Comparison of ENCODE assay signal across 21 mouse cellular contexts in the genomic region with DNA sequence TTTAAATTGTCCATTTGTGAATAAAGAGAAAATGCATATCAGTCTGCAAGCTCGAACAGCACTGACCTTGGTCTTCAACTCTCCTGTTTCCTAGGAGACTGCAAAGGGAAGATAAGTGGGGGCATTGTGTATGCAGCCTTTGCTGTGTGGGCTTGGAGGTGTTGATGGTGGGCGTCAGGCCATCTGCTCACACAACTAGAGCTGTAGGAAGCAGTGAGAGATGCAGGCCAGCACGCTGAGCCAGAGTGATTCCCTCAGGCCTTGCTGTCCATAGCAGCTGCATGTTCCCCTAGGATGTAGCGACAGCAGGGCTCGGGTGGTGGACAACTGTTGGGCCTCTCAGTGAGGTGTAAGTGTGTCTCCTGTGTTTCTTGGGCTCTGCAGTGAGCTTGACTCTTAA. TPM values are rescaled to one million over a fixed set of nuclear protein-coding genes. Genes with fewer than 3 reads are reported as not detected.
A peak's percentile ranks its signal among the peaks of the same experiment; 100 is the strongest.
DNase-seq lines count a peak whose midpoint lies in the region; ATAC-seq and TF ChIP-seq lines count a peak whose summit lies in the region.
"Had no signal": no experiment of that assay in that cellular context is flagged by ENCODE, and none has a peak within 500 bp of the region (broad histone marks: within the 10 kb centered on the region; RNA-seq: fewer than 3 reads in every experiment).

No protein-coding gene starts in this region.

- no peaks in the 10 kb centered on the region for H3K27me3 ChIP-seq in hindbrain, postnatal 0 days (ENCODE audit: insufficient read depth, low read length)
- no peaks in the 10 kb centered on the region for H3K27me3 ChIP-seq in neural tube, embryonic 15.5 days (replicated peaks)
- H3K27me3 ChIP-seq: hindbrain, embryonic 15.5 days had no signal

- H3K27ac ChIP-seq in hindbrain, postnatal 0 days = no peak overlapping the region
- H3K27ac ChIP-seq in neural tube, embryonic 15.5 days (replicated peaks) = no peak overlapping the region
- H3K27ac ChIP-seq: embryonic facial prominence, embryonic 12.5 days; hindbrain, embryonic 15.5 days; limb, embryonic 10.5 days; liver, embryonic 14.5 days; midbrain, embryonic 10.5 days had no signal

- intact Hi-C loops in left cerebral cortex, postnatal 14 days (cut with DNase I) = no loop called here

- H3K4me2 ChIP-seq in hindbrain, postnatal 0 days (ENCODE audit: low read depth, low read length) = no peak overlapping the region
- H3K4me2 ChIP-seq in neural tube, embryonic 15.5 days = no peak overlapping the region
- H3K4me2 ChIP-seq: embryonic facial prominence, embryonic 12.5 days; hindbrain, embryonic 15.5 days had no signal

- H3K4me3 ChIP-seq in hindbrain, postnatal 0 days (ENCODE audit: low read length) = no peak overlapping the region
- no peak overlapping the region for H3K4me3 ChIP-seq in neural tube, embryonic 15.5 days (replicated peaks)
- H3K4me3 ChIP-seq: embryonic facial prominence, embryonic 12.5 days; hindbrain, embryonic 15.5 days; limb, embryonic 10.5 days; midbrain, embryonic 10.5 days; myocyte had no signal

- H3K9ac ChIP-seq in hindbrain, postnatal 0 days (replicated peaks; ENCODE audit: low read length) = no peak overlapping the region
- H3K9ac ChIP-seq in neural tube, embryonic 15.5 days (replicated peaks) = no peak overlapping the region
- H3K9ac ChIP-seq: embryonic facial prominence, embryonic 12.5 days; hindbrain, embryonic 15.5 days; liver, embryonic 14.5 days had no signal

- no peaks in the 10 kb centered on the region for H3K9me3 ChIP-seq in hindbrain, postnatal 0 days (ENCODE audit: low read length)
- no peaks in the 10 kb centered on the region for H3K9me3 ChIP-seq in neural tube, embryonic 15.5 days (replicated peaks)
- H3K9me3 ChIP-seq: embryonic facial prominence, embryonic 12.5 days; hindbrain, embryonic 15.5 days; limb, embryonic 10.5 days; midbrain, embryonic 10.5 days had no signal

- no peak for ATAC-seq in hindbrain, postnatal 0 days
- ATAC-seq in neural tube, embryonic 15.5 days (ENCODE audit: low FRiP score) = no peak

- H3K36me3 ChIP-seq in hindbrain, postnatal 0 days (ENCODE audit: insufficient read depth, low read length) = no peaks in the 10 kb centered on the region
- no peaks in the 10 kb centered on the region for H3K36me3 ChIP-seq in neural tube, embryonic 15.5 days
- H3K36me3 ChIP-seq: embryonic facial prominence, embryonic 12.5 days; hindbrain, embryonic 15.5 days; limb, embryonic 10.5 days; midbrain, embryonic 10.5 days had no signal

- DNase-seq in layer of hippocampus, adult 11-12 months (ENCODE audit: low spot score) = peak; percentile 69
- no peak for DNase-seq in layer of hippocampus, adult 9-10 months (ENCODE audit: low spot score)
- DNase-seq in layer of hippocampus, adult 8-10 months (ENCODE audit: low spot score in 2 of 2) = peak; percentile 76 to 78
- peak; percentile 75 to 85 for DNase-seq in left cerebral cortex, postnatal 14 days (ENCODE audit: low spot score in 2 of 2)
- DNase-seq in right cerebral cortex, postnatal 36 days (ENCODE audit: low spot score in 2 of 2) = peak; percentile 80 to 87
- no peak for DNase-seq in Muller cell, postnatal 12 days (ENCODE audit: inconsistent ontology term)
- DNase-seq in hindbrain, postnatal 0 days (ENCODE audit: low spot score) = no peak
- DNase-seq: adrenal gland, postnatal 10 days; B cell, adult 2 months; cerebellum, postnatal 10 days; kidney, adult 9 months; lung, postnatal 10 days had no signal

- H3K4me1 ChIP-seq in hindbrain, postnatal 0 days (ENCODE audit: insufficient read depth, low read length) = no peaks in the 10 kb centered on the region
- no peaks in the 10 kb centered on the region for H3K4me1 ChIP-seq in neural tube, embryonic 15.5 days
- H3K4me1 ChIP-seq: embryonic facial prominence, embryonic 12.5 days; hindbrain, embryonic 15.5 days; limb, embryonic 10.5 days had no signal

- TF ChIP-seq CTCF in hindbrain, postnatal 0 days (IDR thresholded peaks at IDR 0.05; ENCODE audit: low read depth) = no peak

- WGBS in hindbrain, postnatal 0 days = 36% methylated on average over 5 of the region's 5 CpGs
- 44% methylated on average over 5 of the region's 5 CpGs for WGBS in neural tube, embryonic 15.5 days

RNA-seq across cellular contexts. Expression of gene Ppie, which starts 13.2 kb away (rescaled TPM):
- 10 to 100 TPM; 20.0 to 23.1 (median 20.4) TPM for total RNA-seq in layer of hippocampus, adult 8-10 months (2022)
- 10 to 100 TPM; 20.7 to 22.6 TPM for total RNA-seq in left cerebral cortex, postnatal 14 days (2021)
- total RNA-seq in hindbrain, postnatal 0 days (2014; rRNA removed) = 22.0 and 39.5 TPM in 2 replicates
- 44.4 and 49.7 TPM in 2 replicates for polyA plus RNA-seq in hindbrain, postnatal 0 days (2015; fragmentation: Nextera tagmentation; extraction: Ambion mirVana)
- 50.4 and 66.1 TPM in 2 replicates for polyA plus RNA-seq in neural tube, embryonic 15.5 days (2015; fragmentation: Nextera tagmentation; extraction: Ambion mirVana)

RNA-seq across cellular contexts. Expression of gene Hpcal4, which starts 30.1 kb away (rescaled TPM):
- 100 to 1,000 TPM; 374 to 501 (median 436) TPM for total RNA-seq in layer of hippocampus, adult 8-10 months (2022)
- 100 to 1,000 TPM; 350 to 371 TPM for total RNA-seq in left cerebral cortex, postnatal 14 days (2021)
- total RNA-seq in hindbrain, postnatal 0 days (2014; rRNA removed) = 32.1 and 46.3 TPM in 2 replicates
- 37.2 and 43.8 TPM in 2 replicates for polyA plus RNA-seq in hindbrain, postnatal 0 days (2015; fragmentation: Nextera tagmentation; extraction: Ambion mirVana)
- polyA plus RNA-seq in neural tube, embryonic 15.5 days (2015; fragmentation: Nextera tagmentation; extraction: Ambion mirVana) = 33.2 and 34.4 TPM in 2 replicates
- total RNA-seq: granulocyte monocyte progenitor cell, adult 5-6 weeks had no signal
- polyA plus RNA-seq: liver, embryonic 14.5 days; myocyte had no signal

RNA-seq across cellular contexts. Expression of gene Oxct2b, which starts 36.9 kb away (rescaled TPM):
- under 1 TPM in 2 of 4 experiments, not detected in 2; 0.19 to 0.26 TPM for total RNA-seq in layer of hippocampus, adult 8-10 months (2022)
- under 1 TPM in 1 of 2 experiments, not detected in 1; 0.30 TPM for total RNA-seq in left cerebral cortex, postnatal 14 days (2021)
- total RNA-seq in hindbrain, postnatal 0 days (2014; rRNA removed) = 0.16 and 0.75 TPM in 2 replicates
- polyA plus RNA-seq in hindbrain, postnatal 0 days (2015; fragmentation: Nextera tagmentation; extraction: Ambion mirVana) = 0.60 and 0.93 TPM in 2 replicates
- 0.68 and 0.77 TPM in 2 replicates for polyA plus RNA-seq in neural tube, embryonic 15.5 days (2015; fragmentation: Nextera tagmentation; extraction: Ambion mirVana)
- total RNA-seq: adrenal gland, postnatal 10 days had no signal
- polyA plus RNA-seq: heart, embryonic 16.5 days; limb, embryonic 10.5 days; liver, embryonic 14.5 days; myocyte had no signal

RNA-seq across cellular contexts. Expression of gene Bmp8b, which starts 48.0 kb away (rescaled TPM):
- total RNA-seq in layer of hippocampus, adult 8-10 months (2022) = under 1 TPM in 3 of 4 experiments, not detected in 1; 0.18 to 0.40 (median 0.27) TPM
- under 1 TPM; 0.24 to 0.40 TPM for total RNA-seq in left cerebral cortex, postnatal 14 days (2021)
- total RNA-seq in hindbrain, postnatal 0 days (2014; rRNA removed) = 0.42 and 0.47 TPM in 2 replicates
- polyA plus RNA-seq in hindbrain, postnatal 0 days (2015; fragmentation: Nextera tagmentation; extraction: Ambion mirVana) = 0.29 and 0.43 TPM in 2 replicates
- 0.38 and 0.43 TPM in 2 replicates for polyA plus RNA-seq in neural tube, embryonic 15.5 days (2015; fragmentation: Nextera tagmentation; extraction: Ambion mirVana)
- total RNA-seq: adrenal gland, postnatal 10 days; granulocyte monocyte progenitor cell, adult 5-6 weeks had no signal

RNA-seq across cellular contexts. Expression of gene Nt5c1a, which starts 48.3 kb away (rescaled TPM):
- total RNA-seq in layer of hippocampus, adult 8-10 months (2022) = 10 to 100 TPM; 14.5 to 16.8 (median 15.6) TPM
- 10 to 100 TPM; 10.1 to 11.0 TPM for total RNA-seq in left cerebral cortex, postnatal 14 days (2021)
- 0.79 and 2.1 TPM in 2 replicates for total RNA-seq in hindbrain, postnatal 0 days (2014; rRNA removed)
- 0.39 and 0.53 TPM in 2 replicates for polyA plus RNA-seq in hindbrain, postnatal 0 days (2015; fragmentation: Nextera tagmentation; extraction: Ambion mirVana)
- polyA plus RNA-seq in neural tube, embryonic 15.5 days (2015; fragmentation: Nextera tagmentation; extraction: Ambion mirVana) = 0.17 TPM in 1 of 2 replicates, not detected in the other
- total RNA-seq: granulocyte monocyte progenitor cell, adult 5-6 weeks had no signal
- polyA plus RNA-seq: embryonic facial prominence, embryonic 12.5 days; limb, embryonic 10.5 days; liver, embryonic 14.5 days; midbrain, embryonic 10.5 days; myocyte had no signal

Comparison
In these comparisons a context has a peak if more than half of its experiments do, and no peak if none do; other contexts are left out.
1. DNase-seq: peak in layer of hippocampus, adult 11-12 months (single experiment), layer of hippocampus, adult 8-10 months (2 of 2), left cerebral cortex, postnatal 14 days (2 of 2) and right cerebral cortex, postnatal 36 days (2 of 2); none in layer of hippocampus, adult 9-10 months (single experiment), Muller cell, postnatal 12 days (single experiment) and hindbrain, postnatal 0 days (single experiment).